Mouse (Mus musculus) inflammation-experienced regulatory T-cells, adult 6 months (primary cell): Measurements from ENCODE around the gene Nelfb. TPM values are rescaled to one million over a fixed set of nuclear protein-coding genes. Genes with fewer than 3 reads are reported as not detected.
"Not testable (repeated sequence)": the region's sequence is repeated elsewhere in the genome, so short reads cannot be mapped to it uniquely, and the experiment has no call there.

Experiments
- ATAC-seq: one replicate; pipeline ENCODE4 v1.8.0; 2017
- polyA plus RNA-seq, 3 experiments: library from polyadenylated mRNA; unstranded; fragments of 100-300 nt; shearing (Covaris generic); gene quantifications; one replicate each; pipeline ENCODE4 v1.2.1; 2017

Gene Nelfb
- polyA plus RNA-seq, result 10 to 100 TPM; 46.6 to 50.3 (median 47.0) TPM

GRCm38 (mm10) chr2:25211121-25211670 lies at the start of gene Nelfb:
Nelfb (minus strand) TSS chr2:25211489.
- ATAC-seq, result peak; percentile 96

DNA sequence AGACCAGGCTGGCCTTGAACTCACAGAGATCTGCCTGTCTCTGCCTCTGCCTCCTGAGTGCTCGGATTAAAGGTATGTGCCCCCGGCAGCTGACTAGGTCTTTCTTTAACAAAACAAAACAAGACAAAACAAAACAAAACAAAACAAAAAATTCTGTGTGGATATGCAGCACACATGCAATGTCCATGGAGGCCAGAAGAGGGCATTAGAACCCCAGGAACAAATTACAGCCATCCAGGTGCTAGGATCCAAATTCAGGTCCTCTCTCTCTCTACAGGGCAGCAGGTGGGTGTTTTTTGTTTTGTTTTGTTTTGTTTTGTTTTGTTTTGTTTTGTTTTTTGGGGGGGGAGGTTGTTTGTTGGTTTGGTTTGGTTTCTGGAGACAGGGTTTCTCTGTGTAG lies 47.6 kb upstream of the Nelfb start:
- no peak for ATAC-seq

DNA sequence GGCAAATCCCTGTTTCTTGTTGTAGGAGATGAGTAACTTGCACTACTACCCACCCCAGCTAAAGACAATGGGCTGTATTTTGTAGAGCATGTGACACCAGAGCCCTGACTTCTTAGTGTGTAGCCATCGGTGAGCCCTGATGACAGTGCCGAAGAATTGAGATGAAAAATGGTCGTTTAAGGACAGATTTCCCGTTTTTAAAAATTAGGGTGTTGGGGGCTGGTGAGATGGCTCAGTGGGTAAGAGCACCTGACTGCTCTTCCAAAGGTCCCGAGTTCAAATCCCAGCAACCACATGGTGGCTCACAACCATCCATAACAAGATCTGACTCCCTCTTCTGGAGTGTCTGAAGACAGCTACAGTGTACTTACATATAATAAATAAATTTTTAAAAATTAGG lies 46.0 kb upstream of the Nelfb start:
- not testable (repeated sequence) for ATAC-seq

GRCm38 (mm10) chr2:25256443-25257109 lies 45.3 kb upstream of the Nelfb start:
- ATAC-seq, result not testable (repeated sequence)

GRCm38 (mm10) chr2:25255284-25255779 lies 44.0 kb upstream of the Nelfb start, which contains the start of gene Tmem203:
Tmem203 (plus strand) TSS chr2:25255439.
- ATAC-seq, result peak; percentile 87

DNA sequence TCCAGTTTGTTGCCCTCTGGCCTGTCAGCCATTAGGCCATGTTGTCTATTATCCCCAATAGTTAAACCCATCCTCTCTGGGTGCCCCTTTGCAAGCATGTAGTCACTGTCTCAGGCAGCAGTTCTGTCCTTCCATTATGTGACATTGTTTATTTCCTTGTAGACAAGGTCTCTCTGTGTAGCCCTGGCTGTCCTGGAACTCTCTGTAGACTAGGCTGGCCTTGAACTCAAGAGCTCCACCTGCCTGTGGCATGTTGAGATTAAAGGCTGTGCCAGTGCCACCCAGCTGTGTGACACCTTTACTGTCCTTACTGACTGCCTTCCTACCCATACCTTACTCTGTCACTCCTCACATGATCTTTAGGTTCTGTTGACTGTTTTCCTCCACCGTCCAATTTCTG lies 41.0 kb upstream of the Nelfb start:
- ATAC-seq, result no peak

DNA sequence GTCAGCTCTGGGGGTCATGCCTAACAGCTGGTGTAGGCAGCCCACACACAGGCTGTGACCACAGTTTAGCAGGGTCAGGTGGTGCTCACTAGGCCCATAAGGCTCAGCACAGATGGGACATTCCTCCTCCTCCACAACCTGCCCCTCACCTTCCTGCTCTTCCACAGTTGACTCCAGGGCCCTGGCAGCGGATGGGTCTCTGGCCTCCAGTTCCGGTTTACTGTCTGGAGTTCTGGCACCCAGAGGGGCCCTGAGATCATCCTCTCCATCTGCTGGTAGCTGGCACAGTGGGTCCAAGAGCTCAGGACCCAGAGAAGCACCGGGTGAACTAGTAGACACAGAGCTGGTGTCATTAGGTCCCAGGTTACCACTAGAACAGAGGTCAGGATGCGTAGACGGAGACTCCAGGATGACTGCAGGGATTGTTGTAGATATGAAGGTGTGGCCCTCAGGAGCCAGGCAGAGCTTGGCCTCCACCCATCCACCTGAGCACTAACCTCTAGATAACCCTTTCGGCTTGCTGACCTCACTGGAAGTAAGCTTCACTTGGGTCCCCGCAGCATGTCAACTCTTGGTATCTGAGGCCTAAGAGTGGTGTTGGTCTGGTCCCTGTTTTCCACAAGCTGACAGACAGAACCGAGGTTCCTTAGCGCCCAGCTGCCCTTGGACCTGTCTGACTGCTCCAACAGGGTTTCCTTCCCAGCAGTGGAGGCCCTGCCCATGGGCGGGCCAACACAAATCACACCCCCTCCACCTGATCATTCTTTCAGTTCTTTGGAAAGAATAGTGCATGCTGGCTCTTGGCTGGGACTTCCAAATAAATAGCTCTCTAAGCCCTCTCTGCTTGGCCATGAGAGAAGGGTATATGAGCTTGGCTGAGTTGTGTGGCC lies 35.1 kb upstream of the Nelfb start, which contains the start of gene AL732309.1:
Gene AL732309.1 (minus strand): TSS at position 681 of the 890 bp plus-strand sequence.
- no peak for ATAC-seq

GRCm38 (mm10) chr2:25244144-25244543 lies 32.9 kb upstream of the Nelfb start:
- no peak for ATAC-seq

- ATAC-seq, result no peak
Measured at GRCm38 (mm10) chr2:25243342-25243741, 32.1 kb upstream of the Nelfb start.

DNA sequence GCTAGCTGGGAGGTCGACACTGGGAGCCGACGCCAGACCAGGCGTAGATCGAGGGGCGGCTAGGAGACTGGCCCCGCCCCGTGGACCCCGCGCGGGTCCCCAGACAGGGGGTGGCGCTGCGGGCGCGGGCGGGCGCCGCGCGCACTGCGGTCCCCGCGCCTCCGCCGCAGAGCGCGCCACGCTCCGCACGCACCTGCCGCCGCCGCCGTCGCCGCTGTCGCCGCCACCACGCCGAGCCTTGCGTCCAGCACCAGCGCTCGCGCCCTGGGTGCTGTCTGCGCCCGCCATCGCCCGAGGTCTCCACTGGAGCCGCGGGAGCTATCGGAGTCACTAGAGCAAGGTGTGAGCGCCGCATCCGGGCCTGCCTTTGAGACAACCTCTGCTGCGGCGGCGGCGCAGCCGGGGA lies 30.8 kb upstream of the Nelfb start, which contains the start of the genes Rnf208 and Cysrt1:
Gene Rnf208 (plus strand): TSS at position 155 of the 406 bp plus-strand sequence.
Gene Cysrt1 (minus strand): TSS at position 352 of the 406 bp plus-strand sequence.
- peak; percentile 60 for ATAC-seq

DNA sequence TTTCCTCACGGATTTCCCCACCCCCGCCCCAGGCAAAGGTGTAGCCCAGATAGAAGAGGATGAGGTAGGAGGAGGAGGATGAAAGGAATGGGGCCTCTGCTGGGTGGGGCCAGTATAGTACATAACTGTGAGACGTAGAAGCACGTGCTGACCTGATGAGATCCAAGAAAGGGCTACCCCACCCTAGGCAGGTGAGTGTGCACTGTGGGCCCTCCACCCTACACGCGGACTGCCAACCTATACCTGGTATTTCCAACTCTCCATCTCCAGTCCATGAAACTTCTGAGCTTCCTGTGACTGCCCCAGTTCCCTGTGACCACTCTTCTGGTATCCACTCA lies 30.1 kb upstream of the Nelfb start:
- ATAC-seq, result peak; percentile 22

DNA sequence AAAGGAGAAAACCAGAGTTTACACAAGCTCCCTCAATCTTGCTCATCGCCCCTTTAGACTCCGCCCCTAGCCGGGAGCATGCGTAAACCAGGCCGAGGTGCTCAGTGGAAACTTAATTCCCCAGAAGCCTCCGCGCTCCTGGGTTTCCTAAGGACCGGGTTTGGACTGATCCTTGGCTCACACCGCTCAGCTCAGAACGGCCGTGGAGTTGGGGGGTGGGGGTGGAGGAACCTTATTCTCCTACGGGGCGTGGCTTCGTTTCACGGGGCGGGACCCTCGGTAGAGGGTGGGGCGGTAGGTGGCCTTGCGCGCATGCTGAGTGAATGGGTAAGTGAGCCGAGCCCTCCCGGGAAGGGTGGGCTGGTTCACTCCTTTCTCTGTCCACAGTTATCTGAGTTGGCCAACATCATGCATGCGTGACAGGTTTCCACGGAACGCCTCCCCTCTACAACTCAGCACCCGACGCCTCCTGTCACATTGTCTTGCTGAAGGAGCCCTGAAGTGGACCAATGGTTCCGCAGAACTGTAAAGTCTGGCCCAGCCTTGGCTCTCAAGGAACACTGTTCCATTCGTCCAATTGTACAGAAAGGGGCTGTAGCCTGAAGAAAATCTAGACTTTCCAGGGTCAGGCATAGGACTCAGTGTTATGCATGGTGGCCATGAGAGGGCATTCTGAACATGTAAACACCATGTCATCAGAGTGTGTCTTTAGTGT lies 29.6 kb upstream of the Nelfb start:
- ATAC-seq, result peak; percentile 61

- ATAC-seq, result no peak
Measured at GRCm38 (mm10) chr2:25240310-25240709, 29.0 kb upstream of the Nelfb start.

DNA sequence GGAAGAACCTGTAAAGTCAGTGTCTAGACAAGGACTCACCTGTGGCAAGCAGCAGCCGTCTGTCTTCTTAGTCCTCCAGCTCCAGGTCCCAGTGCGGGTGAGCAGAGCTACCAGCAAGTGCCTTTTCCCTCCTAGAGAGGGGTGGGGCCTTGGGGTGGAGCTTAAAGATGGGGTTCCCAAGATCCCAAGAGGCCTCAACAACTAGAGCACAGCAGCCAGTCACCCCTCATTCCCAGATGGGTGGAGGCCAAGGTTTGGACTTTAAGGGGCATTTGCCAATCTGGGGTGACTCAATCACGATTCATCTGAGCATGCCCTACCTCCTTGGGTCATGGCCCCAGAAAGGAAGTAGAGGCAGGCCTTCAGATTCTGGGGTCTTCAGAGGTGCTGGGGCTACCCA lies 28.5 kb upstream of the Nelfb start:
- no peak for ATAC-seq

DNA sequence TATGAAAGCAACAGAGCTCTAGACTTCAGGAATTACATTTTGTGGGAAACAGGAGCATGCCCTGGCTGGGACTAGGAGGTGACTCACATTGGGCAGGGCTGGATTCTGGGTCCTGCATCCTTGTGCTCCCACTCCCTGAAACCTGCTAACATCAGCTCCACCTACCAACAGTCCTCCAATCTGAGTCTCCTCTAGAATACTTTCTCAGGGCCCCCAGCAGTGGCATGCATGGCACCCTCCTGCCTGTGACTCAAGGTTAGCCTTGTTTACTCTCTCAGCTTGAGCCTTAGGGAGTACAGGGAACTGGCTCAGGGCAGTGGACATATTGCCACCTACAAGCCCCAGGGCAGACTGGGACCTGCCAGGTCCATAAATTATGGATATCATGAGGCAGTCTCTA lies 26.8 kb upstream of the Nelfb start:
- ATAC-seq, result no peak

DNA sequence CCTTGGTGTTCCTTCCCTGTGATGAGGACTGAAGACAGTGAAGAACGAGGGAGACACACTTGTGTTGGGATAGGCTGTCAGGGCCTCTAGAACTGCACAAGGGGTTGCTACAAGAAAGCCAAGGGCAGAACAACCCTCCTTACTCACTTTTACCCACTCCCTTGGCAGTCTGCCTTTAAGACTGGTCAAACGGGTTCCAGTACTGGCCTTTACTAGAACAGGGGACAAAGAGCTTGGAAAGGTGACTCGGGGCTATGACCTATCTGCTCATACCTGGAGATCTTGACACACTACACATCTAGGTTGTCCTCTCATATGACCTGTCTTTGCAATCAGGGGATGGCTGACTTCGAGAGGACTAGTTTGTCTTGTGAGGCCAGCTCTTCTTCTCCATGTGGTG lies 26.2 kb upstream of the Nelfb start:
- ATAC-seq, result no peak

GRCm38 (mm10) chr2:25236614-25237013 lies 25.3 kb upstream of the Nelfb start, which contains the start of gene Rnf224:
Rnf224 (minus strand) TSS chr2:25236787.
- ATAC-seq, result no peak

- ATAC-seq, result no peak
Measured at GRCm38 (mm10) chr2:25234551-25235220, 23.4 kb upstream of the Nelfb start.

- no peak for ATAC-seq
Measured at GRCm38 (mm10) chr2:25234050-25234449, 22.8 kb upstream of the Nelfb start, which contains the start of gene Slc34a3. Slc34a3 (minus strand) TSS chr2:25234364.

DNA sequence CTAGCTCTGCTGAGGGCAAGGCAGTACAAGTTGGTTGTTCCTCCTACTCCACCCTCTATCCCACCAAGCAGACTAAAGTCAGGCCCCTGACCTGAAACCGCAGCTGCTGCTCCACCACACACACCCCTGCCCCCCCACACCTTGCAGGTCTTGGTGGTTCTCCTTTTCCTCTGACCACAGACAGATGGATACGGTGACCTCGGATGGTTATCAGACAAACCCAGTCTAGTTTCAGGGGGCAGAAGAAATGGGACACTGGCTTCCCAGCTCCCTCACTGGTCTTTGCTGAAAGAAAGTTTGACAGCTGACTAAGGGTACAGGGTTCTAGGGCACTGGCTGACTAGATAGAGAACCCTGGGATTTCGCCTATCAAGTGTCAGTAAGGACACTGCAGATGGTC lies 22.1 kb upstream of the Nelfb start:
- no peak for ATAC-seq

DNA sequence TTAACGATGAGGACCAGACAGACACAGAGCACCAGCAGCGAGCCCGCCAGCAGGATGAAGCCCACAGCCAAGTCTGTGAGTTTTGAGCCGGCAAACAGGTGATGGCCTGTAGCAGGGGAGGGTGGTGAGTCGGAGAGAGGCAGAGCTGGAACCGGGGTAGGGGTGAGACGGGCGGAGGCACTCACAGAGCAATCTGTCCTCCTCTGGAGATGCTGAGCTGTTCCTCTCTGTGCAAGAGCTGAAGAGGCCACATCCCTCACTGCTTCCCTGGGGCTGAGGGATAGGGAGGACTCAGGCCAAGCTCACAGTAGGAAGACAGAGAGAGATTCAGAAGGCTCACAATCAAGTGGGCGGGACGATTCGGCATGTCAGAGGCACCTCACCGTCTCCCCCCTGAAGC lies 19.7 kb upstream of the Nelfb start:
- ATAC-seq, result no peak

DNA sequence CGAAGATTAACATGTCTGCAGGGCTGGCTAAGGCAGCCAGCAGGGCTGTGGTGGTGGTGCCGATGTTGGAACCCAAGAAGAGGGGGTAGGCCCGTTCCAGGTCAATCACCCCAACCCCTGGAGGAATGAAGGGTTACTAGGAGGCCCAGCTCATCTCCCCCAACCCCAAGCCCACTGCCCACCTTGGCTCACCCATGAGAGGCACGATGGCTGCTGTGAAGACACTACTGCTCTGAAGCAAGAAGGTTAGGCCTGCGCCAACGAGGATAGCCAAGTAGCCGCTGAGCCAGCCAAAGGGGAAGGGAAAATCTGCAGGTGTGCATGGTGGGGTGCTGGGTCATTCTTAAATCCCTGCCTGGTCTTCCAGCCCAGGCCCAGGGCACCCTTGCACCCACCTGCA lies 19.3 kb upstream of the Nelfb start:
- ATAC-seq, result no peak
